Mouse (Mus musculus) urinary bladder, postnatal 36 days (tissue): ENCODE measurements around the gene Maml3.

Experiments
- DNase-seq, 2 experiments: peaks; one replicate each; pipeline ENCODE4 v3.0.0; 2022; ENCODE audit warnings: low spot score in 2 of 2, mixed read lengths in 1 of 2

The Maml3 gene

GRCm38 (mm10) chr3:51788591-51789339, 316.1 kb downstream of the Maml3 start:
- DNase-seq = peak; percentile 43

GRCm38 (mm10) chr3:51787945-51788344, 316.9 kb downstream of the Maml3 start:
- DNase-seq = no peak

- no peak for DNase-seq
Observed at GRCm38 (mm10) chr3:51785796-51786195, 319.1 kb downstream of the Maml3 start.

GRCm38 (mm10) chr3:51782191-51782590, 322.7 kb downstream of the Maml3 start:
- no peak for DNase-seq

- DNase-seq = no peak
Observed at GRCm38 (mm10) chr3:51778738-51779592, 325.9 kb downstream of the Maml3 start.

- no peak for DNase-seq
Observed at GRCm38 (mm10) chr3:51778179-51778578, 326.7 kb downstream of the Maml3 start.

GRCm38 (mm10) chr3:51776018-51776611, 328.8 kb downstream of the Maml3 start:
- DNase-seq = no peak

- no peak for DNase-seq
Observed at GRCm38 (mm10) chr3:51773587-51773986, 331.3 kb downstream of the Maml3 start.

GRCm38 (mm10) chr3:51771839-51772630, 332.8 kb downstream of the Maml3 start:
- DNase-seq = no peak

- no peak for DNase-seq
Observed at GRCm38 (mm10) chr3:51769196-51769595, 335.7 kb downstream of the Maml3 start.

GRCm38 (mm10) chr3:51765220-51765923, 339.5 kb downstream of the Maml3 start:
- DNase-seq = no peak

GRCm38 (mm10) chr3:51764175-51764574, 340.7 kb downstream of the Maml3 start:
- no peak for DNase-seq

GRCm38 (mm10) chr3:51762900-51763299, 342.0 kb downstream of the Maml3 start:
- no peak for DNase-seq

- no peak for DNase-seq
Observed at GRCm38 (mm10) chr3:51759534-51759933, 345.3 kb downstream of the Maml3 start.

GRCm38 (mm10) chr3:51757032-51757431, 347.8 kb downstream of the Maml3 start:
- DNase-seq = no peak

GRCm38 (mm10) chr3:51756283-51756682, 348.6 kb downstream of the Maml3 start:
- no peak for DNase-seq

- DNase-seq = no peak
Observed at GRCm38 (mm10) chr3:51753262-51753661, 351.6 kb downstream of the Maml3 start.

- no peak for DNase-seq
Observed at GRCm38 (mm10) chr3:51751440-51751839, 353.4 kb downstream of the Maml3 start.

GRCm38 (mm10) chr3:51749812-51750481, 354.9 kb downstream of the Maml3 start:
- no peak for DNase-seq

- no peak for DNase-seq
Observed at GRCm38 (mm10) chr3:51749421-51749811, 355.5 kb downstream of the Maml3 start.
